In genomic region chr4:116134990-116135389, GRCm38 (mm10) we compare ENCODE assay signal across 10 mouse cellular contexts. TPM values are rescaled to one million over a fixed set of nuclear protein-coding genes. Genes with fewer than 3 reads are reported as not detected.
DNase-seq lines count a peak whose midpoint lies in the region; ATAC-seq and TF ChIP-seq lines count a peak whose summit lies in the region.
"Had no signal": no experiment of that assay in that cellular context is flagged by ENCODE, and none has a peak within 500 bp of the region (broad histone marks: within the 10 kb centered on the region; RNA-seq: fewer than 3 reads in every experiment).

No protein-coding gene starts in this region.

- no peaks in the 10 kb centered on the region for H3K4me1 ChIP-seq in liver, adult 2 months (ENCODE audit: control insufficient read depth, insufficient read depth, low read length)
- H3K4me1 ChIP-seq in liver, embryonic 11.5 days (replicated peaks; ENCODE audit: control insufficient read depth, insufficient read depth, low read length) = no peaks in the 10 kb centered on the region
- H3K4me1 ChIP-seq in forebrain, embryonic 16.5 days (replicated peaks; ENCODE audit: control insufficient read depth, insufficient read depth, low read length) = no peaks in the 10 kb centered on the region

- no peak overlapping the region for H3K4me3 ChIP-seq in liver, adult 2 months (ENCODE audit: insufficient read depth, low read depth, low read length)
- no peak overlapping the region for H3K4me3 ChIP-seq in liver, embryonic 11.5 days (ENCODE audit: low read depth, low read length)
- no peak overlapping the region for H3K4me3 ChIP-seq in forebrain, embryonic 16.5 days (replicated peaks; ENCODE audit: low read length)
- H3K4me3 ChIP-seq: embryonic facial prominence, embryonic 13.5 days had no signal

- intact Hi-C loops in heart, postnatal 36 days (cut with DNase I) = no loop called here

- 60% methylated on average over 2 of the region's 2 CpGs for WGBS in liver, adult 2 months
- WGBS in liver, embryonic 11.5 days = 42% methylated on average over 2 of the region's 2 CpGs
- WGBS in forebrain, embryonic 16.5 days = 26% methylated on average over 2 of the region's 2 CpGs

- H3K4me2 ChIP-seq in liver, embryonic 11.5 days = no peak overlapping the region
- no peak overlapping the region for H3K4me2 ChIP-seq in forebrain, embryonic 16.5 days (ENCODE audit: low read length)
- H3K4me2 ChIP-seq: embryonic facial prominence, embryonic 13.5 days had no signal

- no peaks in the 10 kb centered on the region for H3K27me3 ChIP-seq in liver, adult 2 months (ENCODE audit: control insufficient read depth, insufficient read depth, low read length)
- no peaks in the 10 kb centered on the region for H3K27me3 ChIP-seq in liver, embryonic 11.5 days (replicated peaks; ENCODE audit: control insufficient read depth, insufficient read depth, low read length)
- H3K27me3 ChIP-seq in forebrain, embryonic 16.5 days (replicated peaks; ENCODE audit: control insufficient read depth, insufficient read depth, low read length) = no peaks in the 10 kb centered on the region
- H3K27me3 ChIP-seq: embryonic facial prominence, embryonic 13.5 days had no signal

- no peak for TF ChIP-seq POLR2A in liver, adult 2 months (IDR thresholded peaks at IDR 0.05; ENCODE audit: extremely low read depth, insufficient read depth, low read length)

- H3K9ac ChIP-seq in liver, adult 2 months (ENCODE audit: low read depth, low read length) = no peak overlapping the region
- H3K9ac ChIP-seq in liver, embryonic 11.5 days (ENCODE audit: low read depth, low read length) = no peak overlapping the region
- no peak overlapping the region for H3K9ac ChIP-seq in forebrain, embryonic 16.5 days (replicated peaks; ENCODE audit: low read depth, low read length)
- H3K9ac ChIP-seq: embryonic facial prominence, embryonic 13.5 days had no signal

- peak; percentile 47 for TF ChIP-seq CTCF in liver, adult 2 months (IDR thresholded peaks at IDR 0.05; ENCODE audit: low read depth, low read length)

- H3K79me2 ChIP-seq in liver, adult 2 months (ENCODE audit: control insufficient read depth, insufficient read depth, low read length) = no peaks in the 10 kb centered on the region

- DNase-seq in adrenal gland, postnatal 14 days = peak; percentile 30
- DNase-seq in adrenal gland, postnatal 36 days = no peak
- peak; percentile 42 for DNase-seq in liver, adult 2 months (ENCODE audit: extremely low read depth, low read depth, low spot score)
- DNase-seq in liver, embryonic 11.5 days (ENCODE audit: low spot score) = no peak
- no peak for DNase-seq in heart, postnatal 36 days
- no peak for DNase-seq in heart, adult 11 months

- ATAC-seq in liver, embryonic 11.5 days (replicated peaks; ENCODE audit: low FRiP score) = no peak
- peak; percentile 33; the same call in 1 of the 2 replicates for ATAC-seq in forebrain, embryonic 16.5 days
- 0 out of 2 replicates have a peak, but pooled peaks have one; percentile 1 for ATAC-seq in monocyte, adult 5-6 weeks (replicated peaks; ENCODE audit: insufficient number of reproducible peaks, low FRiP score, low TSS enrichment, poor library complexity, severe bottlenecking)

- H3K36me3 ChIP-seq in liver, adult 2 months (ENCODE audit: control insufficient read depth, insufficient read depth, low read length) = no peaks in the 10 kb centered on the region
- no peaks in the 10 kb centered on the region for H3K36me3 ChIP-seq in liver, embryonic 11.5 days (ENCODE audit: control insufficient read depth, insufficient read depth, low read length)
- H3K36me3 ChIP-seq in forebrain, embryonic 16.5 days (ENCODE audit: control insufficient read depth, insufficient read depth) = no peaks in the 10 kb centered on the region

- no peaks in the 10 kb centered on the region for H3K9me3 ChIP-seq in liver, embryonic 11.5 days (ENCODE audit: control insufficient read depth, low read length)
- no peaks in the 10 kb centered on the region for H3K9me3 ChIP-seq in forebrain, embryonic 16.5 days (ENCODE audit: control insufficient read depth, low read length)
- H3K9me3 ChIP-seq: embryonic facial prominence, embryonic 13.5 days had no signal

- H3K27ac ChIP-seq in liver, adult 2 months (replicated peaks; ENCODE audit: insufficient read depth, low read depth, low read length) = no peak overlapping the region
- no peak overlapping the region for H3K27ac ChIP-seq in liver, embryonic 11.5 days (ENCODE audit: low read depth, low read length)
- no peak overlapping the region for H3K27ac ChIP-seq in forebrain, embryonic 16.5 days (ENCODE audit: low read length)
- H3K27ac ChIP-seq: embryonic facial prominence, embryonic 13.5 days had no signal

RNA-seq across cellular contexts. Expression of gene Pomgnt1, which starts 11.3 kb away (rescaled TPM):
- 65.8 and 75.2 TPM in 2 replicates for total RNA-seq in adrenal gland, postnatal 14 days (2021)
- total RNA-seq in adrenal gland, postnatal 36 days (2021) = 10 to 100 TPM; 61.8 to 63.7 TPM
- total RNA-seq in liver, adult 2 months (2014; rRNA removed) = 14.7 and 15.4 TPM in 2 replicates
- 15.2 and 19.1 TPM in 2 replicates for polyA plus RNA-seq in liver, adult 2 months (2012; rRNA removed)
- 32.8 and 37.7 TPM in 2 replicates for polyA plus RNA-seq in liver, embryonic 11.5 days (2014; fragmentation: Nextera tagmentation; extraction: Ambion mirVana)
- 61.5 and 67.3 TPM in 2 replicates for polyA plus RNA-seq in forebrain, embryonic 16.5 days (2015; fragmentation: Nextera tagmentation; extraction: Ambion mirVana)
- 10.0 to 24.0 TPM (median 12.7 TPM) in 3 replicates for total RNA-seq in monocyte, adult 5-6 weeks (2017)
- 10 to 100 TPM; 63.5 to 66.3 TPM for total RNA-seq in heart, postnatal 36 days (2021)

RNA-seq across cellular contexts. Expression of gene Rad54l, which starts 11.5 kb away (rescaled TPM):
- 4.5 and 5.2 TPM in 2 replicates for total RNA-seq in adrenal gland, postnatal 14 days (2021)
- total RNA-seq in adrenal gland, postnatal 36 days (2021) = 1 to 10 TPM; 1.3 to 2.2 TPM
- total RNA-seq in liver, adult 2 months (2014; rRNA removed) = 0.18 and 0.40 TPM in 2 replicates
- 0.06 and 0.11 TPM in 2 replicates for polyA plus RNA-seq in liver, adult 2 months (2012; rRNA removed)
- polyA plus RNA-seq in liver, embryonic 11.5 days (2014; fragmentation: Nextera tagmentation; extraction: Ambion mirVana) = 59.4 and 61.7 TPM in 2 replicates
- 18.6 and 18.8 TPM in 2 replicates for polyA plus RNA-seq in forebrain, embryonic 16.5 days (2015; fragmentation: Nextera tagmentation; extraction: Ambion mirVana)
- 1.1 to 2.1 TPM (median 1.2 TPM) in 3 replicates for total RNA-seq in monocyte, adult 5-6 weeks (2017)
- under 1 TPM; 0.22 TPM for total RNA-seq in heart, postnatal 36 days (2021)

RNA-seq across cellular contexts. Expression of gene Lurap1, which starts 16.1 kb away (rescaled TPM):
- 12.4 and 18.1 TPM in 2 replicates for total RNA-seq in adrenal gland, postnatal 14 days (2021)
- 10 to 100 TPM in 1 of 2 experiments, 1 to 10 TPM in 1; 7.6 to 10.1 TPM for total RNA-seq in adrenal gland, postnatal 36 days (2021)
- 0.18 and 0.27 TPM in 2 replicates for total RNA-seq in liver, adult 2 months (2014; rRNA removed)
- 0.12 and 0.87 TPM in 2 replicates for polyA plus RNA-seq in liver, adult 2 months (2012; rRNA removed)
- polyA plus RNA-seq in liver, embryonic 11.5 days (2014; fragmentation: Nextera tagmentation; extraction: Ambion mirVana) = 0.64 and 1.1 TPM in 2 replicates
- 2.6 and 2.7 TPM in 2 replicates for polyA plus RNA-seq in forebrain, embryonic 16.5 days (2015; fragmentation: Nextera tagmentation; extraction: Ambion mirVana)
- 0.19 TPM in 1 of 3 replicates, not detected in the others for total RNA-seq in monocyte, adult 5-6 weeks (2017)
- total RNA-seq in heart, postnatal 36 days (2021) = 1 to 10 TPM; 4.6 to 5.1 TPM

RNA-seq across cellular contexts. Expression of gene Tspan1, which starts 32.4 kb away (rescaled TPM):
- total RNA-seq in adrenal gland, postnatal 14 days (2021) = not detected in 2 replicates
- total RNA-seq in adrenal gland, postnatal 36 days (2021) = not detected
- 0.09 TPM in 1 of 2 replicates, not detected in the other for total RNA-seq in liver, adult 2 months (2014; rRNA removed)
- polyA plus RNA-seq in liver, adult 2 months (2012; rRNA removed) = 0.27 TPM in 1 of 2 replicates, not detected in the other
- 0.11 TPM in 1 of 2 replicates, not detected in the other for polyA plus RNA-seq in liver, embryonic 11.5 days (2014; fragmentation: Nextera tagmentation; extraction: Ambion mirVana)
- polyA plus RNA-seq in forebrain, embryonic 16.5 days (2015; fragmentation: Nextera tagmentation; extraction: Ambion mirVana) = 0.10 and 0.19 TPM in 2 replicates
- total RNA-seq in monocyte, adult 5-6 weeks (2017) = not detected in 3 replicates
- total RNA-seq in heart, postnatal 36 days (2021) = not detected

RNA-seq across cellular contexts. Expression of gene 1700042G07Rik, which starts 38.2 kb away (rescaled TPM):
- not detected in 2 replicates for total RNA-seq in adrenal gland, postnatal 14 days (2021)
- total RNA-seq in adrenal gland, postnatal 36 days (2021) = not detected
- total RNA-seq in liver, adult 2 months (2014; rRNA removed) = not detected in 2 replicates
- not detected in 2 replicates for polyA plus RNA-seq in liver, adult 2 months (2012; rRNA removed)
- polyA plus RNA-seq in liver, embryonic 11.5 days (2014; fragmentation: Nextera tagmentation; extraction: Ambion mirVana) = not detected in 2 replicates
- not detected in 2 replicates for polyA plus RNA-seq in forebrain, embryonic 16.5 days (2015; fragmentation: Nextera tagmentation; extraction: Ambion mirVana)
- total RNA-seq in monocyte, adult 5-6 weeks (2017) = not detected in 3 replicates
- not detected for total RNA-seq in heart, postnatal 36 days (2021)
- total RNA-seq: left cerebral cortex, postnatal 36 days had no signal
- polyA plus RNA-seq: embryonic facial prominence, embryonic 13.5 days had no signal

Comparison
In these comparisons a context has a peak if more than half of its experiments do, and no peak if none do; other contexts are left out.
1. DNase-seq: peak in adrenal gland, postnatal 14 days (single experiment) and liver, adult 2 months (single experiment); none in adrenal gland, postnatal 36 days (0 of 2), liver, embryonic 11.5 days (single experiment), heart, postnatal 36 days (0 of 2) and heart, adult 11 months (single experiment).